Comparison of ENCODE assay signal across 9 mouse cellular contexts in the genomic region with DNA sequence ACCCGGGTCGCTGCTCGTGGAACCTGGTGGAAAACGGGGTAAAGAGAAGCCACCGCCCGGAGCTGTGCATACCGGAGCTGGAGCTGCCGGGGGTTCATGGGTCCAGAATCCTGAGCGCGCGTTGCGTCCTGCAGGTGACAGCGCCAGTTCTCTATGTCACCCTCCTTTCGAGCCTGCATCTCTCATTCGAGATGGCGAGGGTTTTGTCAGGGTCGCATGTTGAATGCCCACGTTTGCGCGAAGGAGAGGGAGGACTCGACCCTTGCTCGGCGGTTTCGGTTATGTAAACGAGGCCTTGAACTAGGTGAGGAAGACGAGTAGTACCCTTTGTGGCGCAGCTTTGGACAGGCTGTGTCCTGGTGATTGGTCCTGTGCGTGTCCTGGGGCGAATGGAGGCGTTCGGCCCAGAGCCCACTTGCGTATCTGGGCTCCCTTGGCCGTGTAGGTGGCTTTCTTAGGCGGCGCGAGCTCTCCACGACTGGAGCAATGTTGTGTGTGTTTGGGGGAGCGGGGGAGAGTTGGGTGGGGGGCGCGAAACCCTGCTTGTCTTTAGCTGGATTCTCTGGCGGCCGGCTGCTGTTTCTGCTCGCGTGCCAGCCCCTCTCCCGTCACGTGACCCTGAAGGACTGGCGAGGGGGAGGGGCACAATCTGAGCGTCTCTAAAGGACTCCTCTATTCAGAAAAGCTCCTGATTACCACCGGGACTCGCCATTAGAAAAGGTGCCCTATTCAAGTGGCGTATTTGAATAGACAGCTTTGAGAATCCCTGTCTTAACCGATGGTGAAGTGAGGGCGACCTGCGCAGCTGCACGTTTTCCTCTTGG. TPM values are rescaled to one million over a fixed set of nuclear protein-coding genes. Genes with fewer than 3 reads are reported as not detected.
A peak's percentile ranks its signal among the peaks of the same experiment; 100 is the strongest.
DNase-seq lines count a peak whose midpoint lies in the region; ATAC-seq and TF ChIP-seq lines count a peak whose summit lies in the region.
"Had no signal": no experiment of that assay in that cellular context is flagged by ENCODE, and none has a peak within 500 bp of the region (broad histone marks: within the 10 kb centered on the region; RNA-seq: fewer than 3 reads in every experiment).

No protein-coding gene starts in this region.

- peak overlapping the region; percentile 84 for H3K4me3 ChIP-seq in E14TG2a.4 (replicated peaks; ENCODE audit: low read length)
- peak overlapping the region; percentile 53 for H3K4me3 ChIP-seq in hindbrain, embryonic 11.5 days (ENCODE audit: low read depth, low read length)
- H3K4me3 ChIP-seq in lung, embryonic 15.5 days: peak overlapping the region; percentile 45

- H3K9me3 ChIP-seq in E14TG2a.4 (ENCODE audit: low read length): no peaks in the 10 kb centered on the region
- no peaks in the 10 kb centered on the region for H3K9me3 ChIP-seq in hindbrain, embryonic 11.5 days (ENCODE audit: control insufficient read depth, low read length)
- no peaks in the 10 kb centered on the region for H3K9me3 ChIP-seq in lung, embryonic 15.5 days

- no peaks in the 10 kb centered on the region for H3K36me3 ChIP-seq in E14TG2a.4 (ENCODE audit: insufficient read depth, low read length)
- no peaks in the 10 kb centered on the region for H3K36me3 ChIP-seq in hindbrain, embryonic 11.5 days (ENCODE audit: control insufficient read depth, insufficient read depth, low read length)
- no peaks in the 10 kb centered on the region for H3K36me3 ChIP-seq in lung, embryonic 15.5 days

- H3K27ac ChIP-seq in hindbrain, embryonic 11.5 days (ENCODE audit: low read depth, low read length): peak overlapping the region; percentile 12; the same call in 1 of the 2 replicates
- H3K27ac ChIP-seq in lung, embryonic 15.5 days: no peak overlapping the region

- H3K9ac ChIP-seq in hindbrain, embryonic 11.5 days (ENCODE audit: low read depth, low read length): peak overlapping the region; percentile 54
- 0 out of 2 replicates have a peak overlapping the region, but pooled peaks have one; percentile 22 for H3K9ac ChIP-seq in lung, embryonic 15.5 days

- peaks cover 25% of the 10 kb centered on the region for H3K4me1 ChIP-seq in E14TG2a.4 (replicated peaks; ENCODE audit: low read depth, low read length)
- H3K4me1 ChIP-seq in hindbrain, embryonic 11.5 days (replicated peaks; ENCODE audit: control insufficient read depth, insufficient read depth, low read length): no peaks in the 10 kb centered on the region
- peaks cover 19% of the 10 kb centered on the region for H3K4me1 ChIP-seq in lung, embryonic 15.5 days

- peak; percentile 75 for ATAC-seq in hindbrain, embryonic 11.5 days (ENCODE audit: low FRiP score)
- ATAC-seq in lung, embryonic 15.5 days (ENCODE audit: borderline replicate concordance, extremely low read depth, low FRiP score, low TSS enrichment): peak; percentile 6; the same call in 1 of the 2 replicates

- peak overlapping the region; percentile 98 for H3K4me2 ChIP-seq in hindbrain, embryonic 11.5 days (replicated peaks; ENCODE audit: low read depth, low read length)
- peak overlapping the region; percentile 92 for H3K4me2 ChIP-seq in lung, embryonic 15.5 days

- 1% methylated on average over 55 of the region's 55 CpGs for WGBS in hindbrain, embryonic 11.5 days
- WGBS in lung, embryonic 15.5 days: under 1% methylated on average over 55 of the region's 55 CpGs

- H3K27me3 ChIP-seq in E14TG2a.4 (ENCODE audit: insufficient read depth, low read length): peaks cover 88% of the 10 kb centered on the region
- H3K27me3 ChIP-seq in hindbrain, embryonic 11.5 days (ENCODE audit: control insufficient read depth, insufficient read depth, low read length): peaks cover 10% of the 10 kb centered on the region
- H3K27me3 ChIP-seq in lung, embryonic 15.5 days: peaks cover 48% of the 10 kb centered on the region

- peak; percentile 88 for DNase-seq in cerebellum, adult 9-10 months
- DNase-seq in frontal cortex, adult 2 months (ENCODE audit: extremely low spot score in 1 of 2, low spot score in 1 of 2): peak; percentile 73 to 90
- DNase-seq in hindbrain, embryonic 11.5 days (ENCODE audit: low spot score): peak; percentile 84
- peak; percentile 88 for DNase-seq in layer of hippocampus, adult 9-11 months
- peak; percentile 7 for DNase-seq in ovary, postnatal 10 days (ENCODE audit: low spot score)
- DNase-seq in thymus, postnatal 14 days: peak; percentile 63

- TF ChIP-seq CTCF in E14TG2a.4 (conservative IDR thresholded peaks at IDR 0.05; ENCODE audit: low read length): no peak

RNA-seq across cellular contexts. Expression of a gene that starts 0.8 kb away (rescaled TPM):
- polyA plus RNA-seq in frontal cortex, adult 2 months (2012; rRNA removed): 236 and 238 TPM in 2 replicates
- 4.0 and 4.9 TPM in 2 replicates for polyA plus RNA-seq in hindbrain, embryonic 11.5 days (2014; fragmentation: Nextera tagmentation; extraction: Ambion mirVana)
- 1.1 and 1.5 TPM in 2 replicates for polyA plus RNA-seq in lung, embryonic 15.5 days (2015; fragmentation: Nextera tagmentation; extraction: Ambion mirVana)

RNA-seq across cellular contexts. Expression of a gene that starts 46.4 kb away (rescaled TPM):
- polyA plus RNA-seq in frontal cortex, adult 2 months (2012; rRNA removed): not detected in 2 replicates
- polyA plus RNA-seq in hindbrain, embryonic 11.5 days (2014; fragmentation: Nextera tagmentation; extraction: Ambion mirVana): not detected in 2 replicates
- not detected in 2 replicates for polyA plus RNA-seq in lung, embryonic 15.5 days (2015; fragmentation: Nextera tagmentation; extraction: Ambion mirVana)
- polyA plus RNA-seq: Patski had no signal

RNA-seq across cellular contexts. Expression of a gene that starts 52.1 kb away (rescaled TPM):
- polyA plus RNA-seq in frontal cortex, adult 2 months (2012; rRNA removed): 1.6 and 1.9 TPM in 2 replicates
- polyA plus RNA-seq in hindbrain, embryonic 11.5 days (2014; fragmentation: Nextera tagmentation; extraction: Ambion mirVana): 18.3 and 20.3 TPM in 2 replicates
- 14.7 and 16.9 TPM in 2 replicates for polyA plus RNA-seq in lung, embryonic 15.5 days (2015; fragmentation: Nextera tagmentation; extraction: Ambion mirVana)

Comparison
In these comparisons a context has a peak if more than half of its experiments do, and no peak if none do; other contexts are left out.
1. DNase-seq: peak in every context shown above with its lines; median percentile 88 in cerebellum, adult 9-10 months; 88 in layer of hippocampus, adult 9-11 months; 84 in hindbrain, embryonic 11.5 days; 82 in frontal cortex, adult 2 months; 63 in thymus, postnatal 14 days; 7 in ovary, postnatal 10 days.
2. RNA of a gene that starts 0.8 kb away (polyA plus RNA-seq): 236 to 238 TPM in frontal cortex, adult 2 months; 4.0 to 4.9 TPM in hindbrain, embryonic 11.5 days and 1.1 to 1.5 TPM in lung, embryonic 15.5 days; every median in the first group is over 10 times any median in the second.
3. Peak in every context shown above with its lines, with median percentiles within 50 percentile points of each other: H3K4me3 ChIP-seq.